Comparison of ENCODE assay signal across 20 mouse cellular contexts in the genomic region with DNA sequence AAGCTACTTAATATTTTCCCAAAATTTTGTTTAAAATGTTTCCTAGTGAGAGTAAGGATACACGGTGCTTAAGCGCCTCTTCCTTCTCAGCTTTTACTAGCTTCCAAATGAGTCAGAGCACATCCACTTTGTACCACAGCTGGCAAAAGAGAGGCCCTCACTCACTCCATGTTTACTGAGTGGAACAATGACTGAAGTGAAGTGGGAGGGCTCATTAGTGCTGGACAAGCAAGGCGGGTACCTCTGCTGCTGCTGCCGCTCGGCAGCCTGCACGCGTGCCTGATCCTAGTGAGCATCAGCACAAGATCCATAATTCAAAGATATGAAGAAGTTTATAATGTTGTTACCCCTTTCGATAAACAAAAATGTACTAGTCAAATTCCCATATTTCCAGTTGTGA.
"Had no signal": no experiment of that assay in that cellular context is flagged by ENCODE, and none has a peak within 500 bp of the region (broad histone marks: within the 10 kb centered on the region; RNA-seq: fewer than 3 reads in every experiment).

No protein-coding gene starts in this region.

- H3K27me3 ChIP-seq: limb, embryonic 12.5 days; limb, embryonic 15.5 days; megakaryocyte, embryonic 14.5 days; neural tube, embryonic 13.5 days had no signal

- H3K36me3 ChIP-seq: limb, embryonic 12.5 days; limb, embryonic 15.5 days; midbrain, embryonic 10.5 days; neural tube, embryonic 13.5 days had no signal

- H3K4me1 ChIP-seq: limb, embryonic 12.5 days; limb, embryonic 15.5 days; megakaryocyte, embryonic 14.5 days; neural tube, embryonic 13.5 days had no signal

- H3K4me2 ChIP-seq: limb, embryonic 12.5 days; limb, embryonic 15.5 days; liver, embryonic 11.5 days; neural tube, embryonic 13.5 days had no signal

- H3K27ac ChIP-seq: limb, embryonic 12.5 days; limb, embryonic 15.5 days; liver, embryonic 14.5 days; midbrain, embryonic 10.5 days; neural tube, embryonic 13.5 days; stomach, postnatal 0 days had no signal

- DNase-seq: kidney, adult 18-20 months; kidney, adult 9 months; kidney, postnatal 14 days; kidney, postnatal 4 days; left cerebral cortex, postnatal 4 days; liver, postnatal 0 days; right cerebral cortex, adult 18-20 months; right cerebral cortex, postnatal 14 days; right cerebral cortex, postnatal 4 days; thymus, postnatal 25 days had no signal

- ATAC-seq: intestine, embryonic 16.5 days; liver, postnatal 0 days had no signal

- H3K4me3 ChIP-seq: limb, embryonic 12.5 days; limb, embryonic 15.5 days; megakaryocyte, embryonic 14.5 days; midbrain, embryonic 10.5 days; myocyte; neural tube, embryonic 13.5 days had no signal

- H3K9me3 ChIP-seq: limb, embryonic 12.5 days; limb, embryonic 15.5 days; megakaryocyte, embryonic 14.5 days; midbrain, embryonic 10.5 days; neural tube, embryonic 13.5 days had no signal

- H3K9ac ChIP-seq: limb, embryonic 12.5 days; limb, embryonic 15.5 days; liver, embryonic 14.5 days; liver, postnatal 0 days; neural tube, embryonic 13.5 days had no signal
